Mouse (Mus musculus): ENCODE measurements around the gene Kcnh3. TPM values are rescaled to one million over a fixed set of nuclear protein-coding genes. Genes with fewer than 3 reads are reported as not detected.

Kcnh3 gene
- total RNA-seq, 2 experiments from 2014 or later: 91.0 to 91.6 TPM

- no peak for DNase-seq (ENCODE audit: low spot score in 2 of 2)
Observed at GRCm38 (mm10) chr15:99284527-99285188, 60.0 kb downstream of the Kcnh3 start.

- DNase-seq (ENCODE audit: low spot score in 2 of 2): no peak
Observed at GRCm38 (mm10) chr15:99285189-99285535, 60.5 kb downstream of the Kcnh3 start.

- no peak for DNase-seq (ENCODE audit: low spot score in 2 of 2)
Observed at GRCm38 (mm10) chr15:99290586-99290985, 65.9 kb downstream of the Kcnh3 start.

Other genes starting within 250 kb of the Kcnh3 start
- gene Tuba1c, start 195.0 kb upstream of the Kcnh3 start, total RNA-seq (2021): 10 to 100 TPM; 48.9 to 55.6 TPM
- gene Prph, start 169.7 kb upstream of the Kcnh3 start, total RNA-seq (2021): 1 to 10 TPM in 1 of 2 experiments, under 1 TPM in 1; 0.61 to 1.1 TPM
- gene Troap, start 150.3 kb upstream of the Kcnh3 start, total RNA-seq (2021): under 1 TPM in 1 of 2 experiments, not detected in 1; 0.72 TPM
- not detected for gene C1ql4, start 137.0 kb upstream of the Kcnh3 start, total RNA-seq (2021)
- under 1 TPM; 0.20 to 0.27 TPM for gene Dnajc22, start 131.7 kb upstream of the Kcnh3 start, total RNA-seq (2021)
- 10 to 100 TPM; 30.1 to 31.4 TPM for gene Spats2, start 98.9 kb upstream of the Kcnh3 start, total RNA-seq (2021)
- 10 to 100 TPM; 77.2 to 78.3 TPM for gene Mcrs1, start 27.1 kb downstream of the Kcnh3 start, total RNA-seq (2021)
- 10 to 100 TPM; 93.2 to 93.7 TPM for gene Prpf40b, start 70.2 kb downstream of the Kcnh3 start, total RNA-seq (2021)
- 1 to 10 TPM; 1.6 to 2.2 TPM for gene Fam186b, start 71.0 kb downstream of the Kcnh3 start, total RNA-seq (2021)
- 1 to 10 TPM; 7.1 to 8.8 TPM for gene Fmnl3, start 145.6 kb downstream of the Kcnh3 start, total RNA-seq (2021)
- 100 to 1,000 TPM; 359 to 374 TPM for gene Tmbim6, start 168.0 kb downstream of the Kcnh3 start, total RNA-seq (2021)
- gene Nckap5l, start 232.9 kb downstream of the Kcnh3 start, total RNA-seq (2021): 10 to 100 TPM; 15.8 to 16.5 TPM
- 1 to 10 TPM; 5.0 TPM for gene Bcdin3d, start 249.9 kb downstream of the Kcnh3 start, total RNA-seq (2021)